Mouse (Mus musculus) embryonic stem cell, embryonic (primary cell): ENCODE results near the gene Il13ra1.

ENCODE experiments used
- CTCF ChIA-PET, 4 experiments: fragments of 300-600 bp in 2 of 4; fragments of 350-600 bp in 2 of 4; sonication (Branson Sonifier 250); formaldehyde crosslinking; loops; one replicate each; lab custom pipeline; 2022; ENCODE audit warnings: inconsistent platforms in 2 of 4; lab: Charles Lee
- POLR2A ChIA-PET, 4 experiments: fragments of 300-600 bp in 2 of 4; fragments of 350-600 bp in 2 of 4; sonication (Branson Sonifier 250); formaldehyde crosslinking; loops; one replicate each; lab custom pipeline; 2022; ENCODE audit warnings: antibody characterized with exemption in 4 of 4, inconsistent platforms in 1 of 4; lab: Charles Lee

Gene Il13ra1

GRCm38 (mm10) chrX:36111622-36112421, at the start of gene Il13ra1:
Gene Il13ra1, plus strand, starts transcription at chrX:36112110.
- POLR2A ChIA-PET, result interaction anchor here in 1 of 4 experiments (0.5 kb wide), 1 partner anchor 240 kb away, joined by 3 read pairs; no protein-coding TSS in a partner anchor
- CTCF ChIA-PET, result no interaction called here

DNA sequence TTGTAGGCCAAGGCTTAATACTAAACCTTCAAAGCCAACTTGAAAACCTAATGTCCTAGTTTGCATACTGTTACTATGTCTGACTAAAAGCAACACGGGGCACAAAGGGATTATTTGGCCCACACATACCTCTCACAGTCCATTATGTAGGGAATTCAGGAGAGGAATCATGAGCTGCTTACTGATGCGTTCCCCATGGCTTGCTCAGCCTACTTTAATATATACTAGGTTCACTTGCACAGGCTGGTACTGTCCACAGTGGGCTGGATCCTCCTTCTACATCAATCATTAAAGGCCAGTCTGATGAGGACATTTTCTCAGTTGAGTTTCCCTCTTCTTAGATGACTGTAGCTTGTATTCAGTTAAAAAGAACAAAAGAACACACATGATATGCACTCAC, 37.9 kb upstream of the Il13ra1 start:
- ChIA-PET POLR2A (no interaction called here), CTCF (interaction anchor here in 1 of 4 experiments (0.7 kb wide), 1 partner anchor 42 kb away, joined by 3 read pairs; no protein-coding TSS in a partner anchor)

- CTCF ChIA-PET, result no interaction called here
- POLR2A ChIA-PET, result no interaction called here
Observed at GRCm38 (mm10) chrX:36077164-36077563, 34.7 kb upstream of the Il13ra1 start.

GRCm38 (mm10) chrX:36082917-36083316, 29.0 kb upstream of the Il13ra1 start:
- ChIA-PET POLR2A (no interaction called here), CTCF (interaction anchor here in 1 of 4 experiments (0.6 kb wide), 1 partner anchor 106 kb away, joined by 6 read pairs; no protein-coding TSS in a partner anchor)

GRCm38 (mm10) chrX:36088464-36089256, 23.2 kb upstream of the Il13ra1 start:
- ChIA-PET CTCF (no interaction called here), POLR2A (no interaction called here)

- POLR2A ChIA-PET, result no interaction called here
- CTCF ChIA-PET, result no interaction called here
Observed at GRCm38 (mm10) chrX:36100883-36101282, 11.0 kb upstream of the Il13ra1 start.

GRCm38 (mm10) chrX:36101318-36101717, 10.6 kb upstream of the Il13ra1 start:
- ChIA-PET CTCF (no interaction called here), POLR2A (no interaction called here)

- ChIA-PET POLR2A (interaction anchor here in 1 of 4 experiments (1.6 kb wide), 1 partner anchor 12 kb away, joined by 4 read pairs; no protein-coding TSS in a partner anchor), CTCF (no interaction called here)
Observed at GRCm38 (mm10) chrX:36108601-36109000, 3.3 kb upstream of the Il13ra1 start.

GRCm38 (mm10) chrX:36112422-36112750, 476 bp downstream of the Il13ra1 start:
- ChIA-PET CTCF (no interaction called here), POLR2A (no interaction called here)

DNA sequence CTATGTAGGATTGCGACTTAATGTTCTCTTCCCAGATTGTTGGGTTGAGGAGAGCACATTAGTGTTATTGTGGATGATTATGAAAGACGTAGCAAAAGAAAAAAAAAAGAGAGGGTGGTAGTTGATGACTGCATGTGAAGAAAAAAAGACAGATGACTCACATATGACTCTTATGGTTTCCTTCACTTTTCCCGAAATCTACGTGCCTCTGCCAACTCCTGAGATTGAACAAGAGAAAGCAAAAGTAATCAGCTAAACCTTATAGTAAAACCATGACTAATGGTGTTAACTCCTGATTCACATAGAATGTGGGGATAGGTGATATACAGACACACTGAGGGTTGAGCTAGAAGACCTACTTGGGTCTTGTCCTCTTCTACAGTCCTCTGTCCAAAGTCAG, 3.3 kb downstream of the Il13ra1 start:
- CTCF ChIA-PET, result no interaction called here
- POLR2A ChIA-PET, result interaction anchor here in 1 of 4 experiments (1.0 kb wide), 1 partner anchor 227 kb away, joined by 6 read pairs; the partner anchor contains the start of gene Dock11

GRCm38 (mm10) chrX:36129037-36129770, 17.3 kb downstream of the Il13ra1 start:
- CTCF ChIA-PET, result interaction anchor here in 1 of 4 experiments (0.8 kb wide), 1 partner anchor 21 kb away, joined by 3 read pairs; no protein-coding TSS in a partner anchor
- POLR2A ChIA-PET, result no interaction called here

- CTCF ChIA-PET, result no interaction called here
Observed at GRCm38 (mm10) chrX:36129771-36130108, 17.8 kb downstream of the Il13ra1 start.

DNA sequence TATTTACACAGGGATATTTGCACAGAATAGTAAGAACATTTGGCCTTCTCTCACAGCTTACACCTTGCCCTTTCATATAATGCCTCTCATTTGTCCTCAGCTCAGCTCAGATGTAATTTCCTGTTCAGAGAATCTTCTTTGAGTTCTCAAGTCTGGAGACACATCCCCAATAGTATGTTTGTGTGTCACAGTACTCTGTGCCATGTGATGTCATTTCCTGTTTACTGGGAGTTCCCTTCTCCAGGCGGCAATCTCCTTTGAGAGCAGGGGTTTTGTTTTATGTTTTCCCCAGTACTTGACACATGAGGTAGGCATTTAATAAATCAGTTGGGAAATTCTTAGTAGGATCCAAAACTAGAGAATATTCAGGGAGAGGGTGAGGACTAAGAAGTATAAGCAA, 24.4 kb downstream of the Il13ra1 start:
- CTCF ChIA-PET, result no interaction called here
- POLR2A ChIA-PET, result no interaction called here

More at GRCm38 (mm10) chrX:36129771-36130108, 17.8 kb downstream of the Il13ra1 start:
- POLR2A ChIA-PET, result no interaction called here

- CTCF ChIA-PET, result no interaction called here
- POLR2A ChIA-PET, result interaction anchor here in 1 of 4 experiments (0.6 kb wide), 1 partner anchor 234 kb away, joined by 3 read pairs; no protein-coding TSS in a partner anchor
Observed at GRCm38 (mm10) chrX:36141994-36142639, 30.2 kb downstream of the Il13ra1 start.

GRCm38 (mm10) chrX:36146746-36147145, 34.8 kb downstream of the Il13ra1 start:
- ChIA-PET POLR2A (no interaction called here), CTCF (no interaction called here)

GRCm38 (mm10) chrX:36150100-36150499, 38.2 kb downstream of the Il13ra1 start:
- CTCF ChIA-PET, result interaction anchor here in 3 of 4 experiments (0.6 to 1.0 kb wide), 5 partner anchors 22 to 285 kb away, joined by 3 to 5 read pairs (median 3); no protein-coding TSS in a partner anchor

GRCm38 (mm10) chrX:36156677-36157076, 44.8 kb downstream of the Il13ra1 start:
- CTCF ChIA-PET, result no interaction called here

More at GRCm38 (mm10) chrX:36150100-36150499, 38.2 kb downstream of the Il13ra1 start:
- POLR2A ChIA-PET, result no interaction called here

GRCm38 (mm10) chrX:36161567-36161966, 49.7 kb downstream of the Il13ra1 start:
- ChIA-PET POLR2A (no interaction called here), CTCF (interaction anchor here in 1 of 4 experiments (0.5 kb wide), 1 partner anchor 12 kb away, joined by 3 read pairs; no protein-coding TSS in a partner anchor)

More at GRCm38 (mm10) chrX:36156677-36157076, 44.8 kb downstream of the Il13ra1 start:
- POLR2A ChIA-PET, result no interaction called here
